Mouse (Mus musculus): ENCODE measurements at regions not wholly inside any gene's neighbourhood (a gene's known extent, or its start where the extent isn't known, plus 50 kb on each side); places are given as distances from the start of the nearest gene placed in this dataset.

DNA sequence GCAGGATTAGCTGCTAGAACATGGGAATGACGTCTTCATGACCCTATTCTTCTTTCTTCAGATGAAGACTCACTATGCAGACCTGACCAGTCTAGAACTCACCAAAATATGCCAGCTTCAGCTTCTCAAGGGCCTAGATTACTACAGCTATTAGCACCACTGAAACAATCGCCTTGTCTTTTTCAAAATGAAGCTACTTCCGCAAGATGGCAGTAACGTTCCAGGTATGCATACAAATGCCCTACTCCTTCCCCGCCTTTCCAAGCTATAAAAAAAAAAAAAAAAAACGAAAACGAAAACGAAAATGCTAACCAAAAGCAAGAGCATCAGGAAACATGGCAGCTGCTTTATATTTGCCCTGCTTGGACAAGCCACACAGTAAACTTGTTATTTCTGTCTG is 192.6 kb upstream of the Olfr1324 start:
- TF ChIP-seq CTCF (IDR thresholded peaks at IDR 0.05; ENCODE audit: low read depth), result peak; percentile 42
- no peak for TF ChIP-seq EP300 (IDR thresholded peaks at IDR 0.05; ENCODE audit: low read depth)
